Mouse (Mus musculus) embryonic stem cell, embryonic (primary cell): ENCODE data around the gene Rnf6.

ENCODE experiments used
- CTCF ChIA-PET, 4 experiments: fragments of 300-600 bp in 2 of 4; fragments of 350-600 bp in 2 of 4; sonication (Branson Sonifier 250); formaldehyde crosslinking; loops; one replicate each; lab custom pipeline; 2022; ENCODE audit warnings: inconsistent platforms in 2 of 4; lab: Charles Lee
- POLR2A ChIA-PET, 4 experiments: fragments of 300-600 bp in 2 of 4; fragments of 350-600 bp in 2 of 4; sonication (Branson Sonifier 250); formaldehyde crosslinking; loops; one replicate each; lab custom pipeline; 2022; ENCODE audit warnings: antibody characterized with exemption in 4 of 4, inconsistent platforms in 1 of 4; lab: Charles Lee

Gene Rnf6

DNA sequence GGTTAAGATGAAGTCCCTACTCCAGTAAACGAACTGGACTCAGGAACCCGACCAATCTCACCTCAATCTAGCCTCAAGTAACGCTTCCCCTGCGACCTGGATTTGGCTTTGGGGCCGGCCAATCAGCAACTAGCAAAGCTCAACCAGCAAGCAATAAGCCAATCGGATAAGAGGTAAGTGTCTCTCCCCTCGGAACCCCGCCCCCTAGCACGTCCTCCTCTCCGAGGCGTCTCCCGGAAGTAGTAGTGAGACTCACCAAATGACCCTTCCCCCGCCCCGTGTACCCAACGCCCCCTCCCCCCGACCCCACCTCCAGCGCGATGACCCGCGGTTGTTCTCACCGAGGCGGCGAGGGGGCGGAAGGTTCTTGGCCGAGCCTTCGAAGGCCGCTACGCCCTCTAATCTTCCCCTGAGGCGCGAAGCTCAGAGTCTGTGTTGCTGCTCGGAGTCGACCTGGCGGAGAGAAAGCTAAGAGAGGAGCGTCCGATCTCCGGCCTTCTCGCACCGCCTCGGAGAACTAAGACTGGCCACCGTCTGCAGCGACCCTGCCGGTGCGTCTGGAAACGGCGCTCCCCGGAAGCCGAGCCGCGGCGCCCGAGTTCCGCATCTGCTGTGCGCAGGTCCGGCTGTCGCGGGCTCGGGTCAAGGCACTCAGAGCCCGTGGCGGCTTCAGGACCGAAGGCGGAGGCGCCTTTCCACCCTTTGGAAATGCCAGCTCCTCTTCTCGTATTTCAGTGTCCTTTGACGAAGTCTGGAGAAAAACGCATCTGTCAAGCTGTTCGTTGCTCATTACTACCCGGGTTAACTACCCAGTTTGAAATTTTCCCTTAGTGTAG lies at the start of gene Rnf6:
Gene Rnf6 (minus strand): TSS at position 677 of the 836 bp plus-strand sequence.
- ChIA-PET POLR2A (interaction anchor here (0.6 to 3.5 kb wide), 43 partner anchors 8 to 1202 kb away, joined by 3 to 59 read pairs (median 4); partner anchors contain the start of genes Cdk8 (in 4 of the 4), Wasf3 (in 2 of the 4), Rpl21 (in 1 of the 4) and Zkscan5 (in 1 of the 4)), CTCF (interaction anchor here in 3 of 4 experiments (0.5 to 1.0 kb wide), 11 partner anchors 10 to 1822 kb away, joined by 3 to 10 read pairs (median 3); partner anchors contain the start of genes Cpsf4 (in 1 of the 3) and Ptcd1 (in 1 of the 3))

GRCm38 (mm10) chr5:146270593-146270992 lies 49.2 kb upstream of the Rnf6 start:
- POLR2A ChIA-PET: no interaction called here
- CTCF ChIA-PET: interaction anchor here in 2 of 4 experiments (0.6 to 1.2 kb wide), 2 partner anchors 11 kb away, joined by 3 to 6 read pairs; no protein-coding TSS in a partner anchor

DNA sequence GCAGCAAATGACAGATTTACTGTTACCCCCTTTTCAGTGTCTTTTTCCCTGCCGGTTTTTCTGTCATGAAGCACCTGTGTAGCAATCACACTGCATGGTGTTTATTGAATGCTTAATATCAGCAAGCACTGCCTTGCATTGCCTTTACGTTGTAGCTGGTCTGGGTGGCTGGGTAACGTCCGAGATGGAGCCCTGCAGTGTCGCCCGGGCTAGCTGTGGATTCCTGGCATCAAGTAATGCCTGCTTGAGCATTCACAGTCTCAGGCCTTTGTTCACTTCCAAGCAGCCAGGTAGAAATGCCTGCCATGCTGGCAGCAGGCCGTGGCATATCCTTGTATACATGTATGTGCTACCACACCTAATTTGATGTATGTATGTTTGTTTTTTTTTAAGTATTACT lies 46.4 kb upstream of the Rnf6 start:
- CTCF ChIA-PET: no interaction called here

DNA sequence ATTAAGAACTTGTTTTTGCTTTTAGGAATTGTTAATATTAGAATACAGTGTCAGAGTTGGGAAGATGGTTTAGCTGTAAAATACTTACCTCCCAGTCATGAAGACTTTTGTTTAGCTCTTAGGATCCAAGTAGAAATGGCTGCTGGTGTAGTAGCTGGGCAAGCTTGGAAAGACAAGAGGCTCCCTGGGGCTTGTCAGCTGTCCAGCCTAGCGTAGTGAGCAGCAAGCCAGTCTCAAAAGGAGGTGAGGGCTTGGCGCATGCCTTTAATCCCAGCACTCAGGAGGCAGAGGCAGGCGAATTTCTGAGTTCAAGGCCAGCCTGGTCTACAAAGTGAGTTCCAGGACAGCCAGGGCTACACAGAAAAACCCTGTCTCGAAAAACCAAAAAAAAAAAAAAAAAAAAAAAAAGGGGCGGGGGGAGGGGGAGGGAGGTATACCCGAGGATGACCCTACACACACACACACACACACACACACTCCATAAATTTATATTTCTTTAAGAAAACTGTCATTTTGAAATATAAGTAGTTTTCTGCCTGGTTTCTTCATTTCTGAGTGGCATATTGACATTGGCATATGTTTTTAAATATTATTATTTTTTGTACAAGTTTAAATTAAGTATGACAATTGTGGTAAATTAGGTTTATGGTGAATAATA lies 44.7 kb upstream of the Rnf6 start:
- ChIA-PET CTCF (no interaction called here), POLR2A (no interaction called here)

More for the DNA sequence above, 46.4 kb upstream of the Rnf6 start:
- POLR2A ChIA-PET: interaction anchor here in 2 of 4 experiments (0.7 kb wide), 2 partner anchors 22 to 429 kb away, joined by 3 to 5 read pairs; no protein-coding TSS in a partner anchor

- POLR2A ChIA-PET: interaction anchor here (0.6 to 1.6 kb wide), 17 partner anchors 10 to 60 kb away, joined by 3 to 11 read pairs (median 3); partner anchors contain the start of genes Cdk8 (in 2 of the 4) and Rnf6 (in 2 of the 4)
- CTCF ChIA-PET: interaction anchor here (0.6 to 1.2 kb wide), 19 partner anchors 11 to 1275 kb away, joined by 3 to 10 read pairs (median 4); no protein-coding TSS in a partner anchor
Observed at GRCm38 (mm10) chr5:146260003-146260402, 38.6 kb upstream of the Rnf6 start.

- CTCF ChIA-PET: interaction anchor here in 1 of 4 experiments (0.6 kb wide), 1 partner anchor 383 kb away, joined by 3 read pairs; no protein-coding TSS in a partner anchor
- POLR2A ChIA-PET: interaction anchor here in 2 of 4 experiments (0.7 to 1.1 kb wide), 3 partner anchors 11 to 331 kb away, joined by 3 to 4 read pairs (median 4); partner anchors contain the start of gene Gpr12 (in 1 of the 2)
Observed at GRCm38 (mm10) chr5:146253644-146254043, 32.3 kb upstream of the Rnf6 start.

DNA sequence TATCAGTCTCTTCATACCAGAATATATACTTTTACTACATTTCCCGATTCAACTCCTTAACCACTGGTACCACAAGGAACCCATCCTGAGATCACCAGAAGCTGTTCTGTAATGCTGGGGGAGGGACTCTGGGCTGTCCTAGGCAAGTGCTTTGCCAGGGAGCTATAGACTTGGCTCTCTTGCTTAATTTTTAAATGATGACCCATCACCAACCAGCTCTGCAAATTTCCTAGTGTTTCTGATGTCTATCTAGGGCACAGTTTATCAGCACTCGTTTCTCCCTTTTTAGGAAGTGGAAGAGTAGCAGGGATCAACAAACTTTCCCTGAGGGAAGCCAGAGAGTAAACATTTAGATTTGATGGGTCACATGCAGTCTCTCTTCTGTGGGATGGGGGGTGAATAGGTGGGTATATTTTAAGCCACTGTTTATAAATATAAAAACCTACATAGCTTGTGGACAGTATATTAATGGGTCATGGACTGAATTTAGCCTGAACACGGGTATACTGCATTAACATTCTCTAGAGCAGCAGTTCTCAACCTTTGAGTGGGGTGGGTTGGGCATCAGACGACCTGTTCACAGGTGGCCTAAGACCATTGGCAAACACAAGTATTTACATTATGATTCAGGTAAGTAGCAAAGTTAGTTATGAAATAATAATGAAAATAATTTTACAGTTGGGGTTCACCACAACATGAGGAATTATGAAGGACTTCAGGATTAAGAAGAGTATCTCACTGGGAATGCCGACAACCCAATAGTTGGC lies 30.5 kb upstream of the Rnf6 start:
- ChIA-PET POLR2A (interaction anchor here in 2 of 4 experiments (0.6 to 1.9 kb wide), 3 partner anchors 8 to 20 kb away, joined by 3 to 4 read pairs (median 3); no protein-coding TSS in a partner anchor), CTCF (no interaction called here)

- CTCF ChIA-PET: interaction anchor here in 1 of 4 experiments (0.6 kb wide), 1 partner anchor 1455 kb away, joined by 3 read pairs; no protein-coding TSS in a partner anchor
- POLR2A ChIA-PET: interaction anchor here in 3 of 4 experiments (0.6 to 1.9 kb wide), 6 partner anchors 9 to 1591 kb away, joined by 3 to 7 read pairs (median 4); partner anchors contain the start of gene Rnf6 (in 1 of the 3)
Observed at GRCm38 (mm10) chr5:146250369-146251075, 29.2 kb upstream of the Rnf6 start.

GRCm38 (mm10) chr5:146248746-146249145 lies 27.4 kb upstream of the Rnf6 start:
- ChIA-PET POLR2A (interaction anchor here in 1 of 4 experiments (0.7 kb wide), 1 partner anchor 11 kb away, joined by 3 read pairs; no protein-coding TSS in a partner anchor), CTCF (no interaction called here)

DNA sequence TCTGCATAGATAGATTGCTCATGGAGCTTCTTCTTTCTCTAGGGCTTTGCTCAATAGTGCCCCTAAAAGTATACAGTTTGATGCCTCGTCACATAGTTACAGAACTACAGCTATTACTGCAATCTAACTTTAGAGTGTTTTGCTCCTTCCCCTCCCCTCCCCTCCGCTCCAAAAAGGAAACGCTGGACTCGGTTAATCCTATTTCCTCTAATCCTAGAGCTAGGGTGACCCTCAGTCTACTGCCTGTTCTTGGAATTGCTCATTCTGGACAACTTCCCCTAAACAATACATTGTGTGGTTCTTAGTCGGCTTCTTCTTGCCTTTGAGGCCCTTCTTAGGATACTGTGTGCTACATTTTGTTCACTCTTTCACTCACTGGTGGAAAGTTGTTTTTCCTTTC lies 26.4 kb upstream of the Rnf6 start:
- CTCF ChIA-PET: interaction anchor here (0.5 to 0.8 kb wide), 4 partner anchors 12 to 667 kb away, joined by 3 to 5 read pairs (median 3); partner anchors contain the start of genes Rnf6 (in 1 of the 4) and Wasf3 (in 1 of the 4)
- POLR2A ChIA-PET: interaction anchor here in 1 of 4 experiments (1.0 to 1.5 kb wide), 3 partner anchors 9 to 27 kb away, joined by 4 to 5 read pairs (median 5); no protein-coding TSS in a partner anchor

- ChIA-PET CTCF (no interaction called here), POLR2A (no interaction called here)
Observed at GRCm38 (mm10) chr5:146246386-146246785, 25.0 kb upstream of the Rnf6 start.

DNA sequence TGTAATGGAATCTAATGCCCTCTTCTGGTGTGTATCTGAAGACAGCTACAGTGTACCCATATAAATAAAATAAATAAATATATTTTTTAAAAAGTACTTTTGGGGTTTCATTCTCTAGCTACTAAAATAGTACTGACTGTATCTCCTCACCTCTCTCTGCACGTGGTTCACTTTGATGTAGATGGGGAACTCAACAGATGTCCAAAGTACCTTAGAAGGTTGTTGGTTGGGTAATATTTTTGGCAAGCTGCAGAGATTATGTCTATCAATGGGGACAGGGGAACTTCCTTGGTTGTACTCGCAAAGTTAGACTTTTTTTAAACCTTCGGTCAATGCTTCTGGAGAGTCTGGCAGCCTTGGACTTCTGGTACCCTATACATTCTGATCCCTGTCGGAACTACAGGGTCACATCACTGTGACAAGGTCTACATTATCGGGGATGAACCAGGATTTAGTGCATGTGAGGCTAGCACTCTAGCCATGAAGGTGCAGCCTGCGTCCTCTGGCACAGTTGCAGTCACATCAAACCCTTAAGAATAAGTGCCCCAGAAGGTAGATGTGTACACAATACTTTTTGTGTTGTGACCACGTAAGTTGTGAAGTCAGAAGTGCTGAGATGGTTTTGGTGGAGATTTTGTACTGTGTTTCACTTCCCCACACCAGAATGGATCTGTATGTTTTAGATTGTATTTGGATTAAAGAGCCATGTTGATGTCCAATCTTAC lies 24.5 kb upstream of the Rnf6 start:
- ChIA-PET CTCF (no interaction called here), POLR2A (interaction anchor here in 1 of 4 experiments (0.9 kb wide), 1 partner anchor 14 kb away, joined by 3 read pairs; no protein-coding TSS in a partner anchor)

DNA sequence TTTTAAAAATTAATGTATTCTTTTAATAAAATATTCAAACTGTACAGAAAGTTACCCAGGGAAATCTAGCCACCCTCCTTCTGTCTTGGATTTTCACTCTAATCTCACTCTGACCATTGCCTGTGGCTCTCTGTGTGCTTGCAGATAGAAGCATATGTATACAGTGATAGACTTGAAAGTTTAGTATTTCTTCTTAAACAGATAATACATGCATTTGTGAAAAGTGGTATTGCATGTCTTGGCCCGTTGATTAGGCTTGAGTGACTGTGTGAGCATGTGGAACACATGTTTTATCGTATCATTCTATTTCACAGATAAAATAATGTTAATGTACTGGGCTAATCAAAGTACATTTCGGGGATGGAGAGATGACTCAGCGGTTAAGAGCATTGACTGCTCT lies 23.8 kb upstream of the Rnf6 start:
- POLR2A ChIA-PET: interaction anchor here in 1 of 4 experiments (0.9 kb wide), 1 partner anchor 15 kb away, joined by 3 read pairs; no protein-coding TSS in a partner anchor
- CTCF ChIA-PET: no interaction called here

DNA sequence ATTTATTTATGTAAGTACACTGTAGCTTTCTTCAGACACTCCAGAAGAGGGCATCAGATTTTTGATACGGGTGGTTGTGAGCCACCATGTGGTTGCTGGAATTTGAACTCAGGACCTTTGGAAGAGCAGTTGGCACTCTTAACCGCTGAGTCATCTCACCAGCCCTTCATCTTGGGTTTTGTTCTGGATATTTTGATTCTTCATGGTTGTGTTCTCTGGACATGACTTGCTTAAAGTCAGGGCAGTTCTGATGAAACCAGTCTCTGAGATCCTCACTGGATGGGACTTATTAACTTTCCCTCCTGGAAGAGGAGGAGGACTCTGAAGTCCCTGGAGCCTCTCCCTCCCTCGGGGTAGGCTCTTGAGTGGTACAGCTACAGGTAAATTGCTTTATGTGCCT lies 19.8 kb upstream of the Rnf6 start:
- ChIA-PET CTCF (no interaction called here), POLR2A (no interaction called here)

GRCm38 (mm10) chr5:146240771-146241170 lies 19.4 kb upstream of the Rnf6 start:
- POLR2A ChIA-PET: no interaction called here
- CTCF ChIA-PET: no interaction called here

GRCm38 (mm10) chr5:146238274-146238673 lies 16.9 kb upstream of the Rnf6 start:
- ChIA-PET CTCF (interaction anchor here in 1 of 4 experiments (1.4 kb wide), 1 partner anchor 21 kb away, joined by 4 read pairs; no protein-coding TSS in a partner anchor), POLR2A (interaction anchor here in 2 of 4 experiments (0.6 to 2.7 kb wide), 5 partner anchors 9 to 22 kb away, joined by 3 to 11 read pairs (median 5); partner anchors contain the start of gene Rnf6 (in 1 of the 2))
